Comparison of ENCODE assay signal across 27 mouse cellular contexts in the genomic region with DNA sequence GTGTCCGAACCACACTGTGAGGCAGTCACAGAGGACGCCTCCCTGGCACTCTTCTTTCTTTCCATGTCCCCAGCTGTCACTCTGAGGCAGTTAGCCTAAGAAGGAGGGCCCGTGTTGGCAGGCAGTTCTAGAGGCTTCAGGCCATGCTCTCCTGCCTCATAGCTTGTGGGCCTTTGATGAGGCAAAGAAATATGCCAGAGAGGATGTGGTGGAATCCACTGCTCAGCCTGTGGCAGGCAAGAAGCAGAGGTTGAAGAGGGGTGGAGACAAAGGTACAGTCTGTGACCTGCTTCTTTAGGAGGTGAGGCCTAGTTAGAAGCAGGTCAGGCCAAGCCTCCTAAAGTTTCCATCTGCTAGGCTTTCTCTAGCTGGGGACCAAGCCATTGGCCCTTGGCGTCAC. TPM values are rescaled to one million over a fixed set of nuclear protein-coding genes. Genes with fewer than 3 reads are reported as not detected.
DNase-seq lines count a peak whose midpoint lies in the region; ATAC-seq and TF ChIP-seq lines count a peak whose summit lies in the region.
"Had no signal": no experiment of that assay in that cellular context is flagged by ENCODE, and none has a peak within 500 bp of the region (broad histone marks: within the 10 kb centered on the region; RNA-seq: fewer than 3 reads in every experiment).

No protein-coding gene starts in this region.

- DNase-seq in kidney, adult 2 months: no peak
- DNase-seq in kidney, postnatal 10 days: no peak
- peak; percentile 28 to 34 for DNase-seq in thymus, postnatal 10 days (ENCODE audit: low spot score in 2 of 2)
- DNase-seq in thymus, postnatal 4 days: peak; percentile 48
- DNase-seq in left cerebral cortex, adult 8-10 months (ENCODE audit: low spot score in 2 of 2): no peak
- no peak for DNase-seq in midbrain, embryonic 11.5 days (ENCODE audit: low spot score, missing footprints)
- DNase-seq: adrenal gland, adult 2 months; adrenal gland, postnatal 25 days; B cell, adult 2 months; cerebellum, adult 2 months; cerebellum, postnatal 10 days; gastrocnemius, adult 2 months; gastrocnemius, postnatal 36 days; heart, adult 11 months; heart, postnatal 36 days had no signal

- H3K4me3 ChIP-seq in kidney, adult 2 months (ENCODE audit: insufficient read depth, low read depth, low read length): no peak overlapping the region
- H3K4me3 ChIP-seq in kidney, embryonic 16.5 days (ENCODE audit: low read length): no peak overlapping the region
- H3K4me3 ChIP-seq in midbrain, embryonic 11.5 days (ENCODE audit: low read depth, low read length): no peak overlapping the region
- H3K4me3 ChIP-seq: embryonic facial prominence, embryonic 15.5 days; erythroblast, embryonic 14.5 days; forebrain, embryonic 10.5 days; gastrocnemius, adult 2 months; heart, embryonic 13.5 days; hindbrain, embryonic 15.5 days had no signal

- WGBS in kidney, adult 2 months: 85% methylated on average over 4 of the region's 4 CpGs
- 92% methylated on average over 4 of the region's 4 CpGs for WGBS in kidney, embryonic 16.5 days
- WGBS in midbrain, embryonic 11.5 days: 87% methylated on average over 4 of the region's 4 CpGs

- H3K27me3 ChIP-seq in kidney, adult 2 months (replicated peaks; ENCODE audit: control insufficient read depth, insufficient read depth, low read length): no peaks in the 10 kb centered on the region
- H3K27me3 ChIP-seq in kidney, embryonic 16.5 days (ENCODE audit: insufficient read depth, low read length): no peaks in the 10 kb centered on the region
- no peaks in the 10 kb centered on the region for H3K27me3 ChIP-seq in midbrain, embryonic 11.5 days (ENCODE audit: control insufficient read depth, insufficient read depth, low read length)
- H3K27me3 ChIP-seq: embryonic facial prominence, embryonic 15.5 days; heart, embryonic 13.5 days; hindbrain, embryonic 15.5 days had no signal

- TF ChIP-seq POLR2A in kidney, adult 2 months (IDR thresholded peaks at IDR 0.05; ENCODE audit: low read depth, low read length): no peak

- peaks cover 18% of the 10 kb centered on the region for H3K36me3 ChIP-seq in kidney, adult 2 months (ENCODE audit: control insufficient read depth, insufficient read depth, low read length)
- H3K36me3 ChIP-seq in kidney, embryonic 16.5 days (ENCODE audit: insufficient read depth, low read length): peaks cover 58% of the 10 kb centered on the region
- H3K36me3 ChIP-seq in midbrain, embryonic 11.5 days (ENCODE audit: control insufficient read depth, insufficient read depth, low read length): peaks cover 22% of the 10 kb centered on the region

- peak; percentile 79 for ATAC-seq in inflammation-experienced regulatory T-cells, adult 6 months
- ATAC-seq in kidney, embryonic 16.5 days (ENCODE audit: low FRiP score, low TSS enrichment): no peak
- no peak for ATAC-seq in midbrain, embryonic 11.5 days (ENCODE audit: low FRiP score)
- ATAC-seq: forebrain, embryonic 14.5 days had no signal

- TF ChIP-seq CTCF in kidney, adult 2 months (conservative IDR thresholded peaks at IDR 0.05; ENCODE audit: insufficient read depth, insufficient read length, low read depth, low read length): no peak

- no peak overlapping the region for H3K9ac ChIP-seq in kidney, embryonic 16.5 days (replicated peaks; ENCODE audit: low read length)
- H3K9ac ChIP-seq in midbrain, embryonic 11.5 days (ENCODE audit: low read length): no peak overlapping the region
- H3K9ac ChIP-seq: embryonic facial prominence, embryonic 15.5 days; heart, embryonic 13.5 days; hindbrain, embryonic 15.5 days had no signal

- 0 out of 2 replicates have a peak overlapping the region, but pooled peaks have one; percentile 18 for H3K27ac ChIP-seq in kidney, adult 2 months (ENCODE audit: insufficient read depth, low read depth, low read length)
- H3K27ac ChIP-seq in kidney, embryonic 16.5 days (ENCODE audit: low read length): no peak overlapping the region
- no peak overlapping the region for H3K27ac ChIP-seq in midbrain, embryonic 11.5 days (ENCODE audit: low read depth, low read length)
- H3K27ac ChIP-seq: embryonic facial prominence, embryonic 15.5 days; forebrain, embryonic 10.5 days; gastrocnemius, adult 2 months; heart, embryonic 13.5 days; hindbrain, embryonic 15.5 days had no signal

- peaks cover 19% of the 10 kb centered on the region for H3K4me1 ChIP-seq in kidney, adult 2 months (ENCODE audit: control insufficient read depth, insufficient read depth, low read length)
- H3K4me1 ChIP-seq in kidney, embryonic 16.5 days (ENCODE audit: insufficient read depth, low read length): peaks cover 8% of the 10 kb centered on the region
- no peaks in the 10 kb centered on the region for H3K4me1 ChIP-seq in midbrain, embryonic 11.5 days (ENCODE audit: control insufficient read depth, insufficient read depth, low read length)
- H3K4me1 ChIP-seq: embryonic facial prominence, embryonic 15.5 days; forebrain, embryonic 10.5 days; heart, embryonic 13.5 days had no signal

- no peaks in the 10 kb centered on the region for H3K9me3 ChIP-seq in kidney, embryonic 16.5 days (ENCODE audit: low read length)
- no peaks in the 10 kb centered on the region for H3K9me3 ChIP-seq in midbrain, embryonic 11.5 days (ENCODE audit: control insufficient read depth, low read length)
- H3K9me3 ChIP-seq: embryonic facial prominence, embryonic 15.5 days; forebrain, embryonic 10.5 days; G1E; heart, embryonic 13.5 days; hindbrain, embryonic 15.5 days had no signal

- H3K4me2 ChIP-seq in kidney, embryonic 16.5 days (replicated peaks; ENCODE audit: low read depth, low read length): no peak overlapping the region
- no peak overlapping the region for H3K4me2 ChIP-seq in midbrain, embryonic 11.5 days
- H3K4me2 ChIP-seq: embryonic facial prominence, embryonic 15.5 days; heart, embryonic 13.5 days; hindbrain, embryonic 15.5 days had no signal

RNA-seq across cellular contexts. Expression of gene Mynn, which starts 9.1 kb away (rescaled TPM):
- polyA plus RNA-seq in kidney, adult 2 months (2012; rRNA removed): 9.9 and 11.2 TPM in 2 replicates
- 10 to 100 TPM; 34.9 to 43.8 (median 36.9) TPM for polyA plus RNA-seq in inflammation-experienced regulatory T-cells, adult 6 months (2017; shearing (Covaris generic))
- total RNA-seq in left cerebral cortex, adult 8-10 months (2022): 10 to 100 TPM; 14.5 to 19.6 (median 17.5) TPM
- 41.9 and 42.6 TPM in 2 replicates for polyA plus RNA-seq in kidney, embryonic 16.5 days (2015; fragmentation: Nextera tagmentation; extraction: Ambion mirVana)
- 37.5 and 38.7 TPM in 2 replicates for polyA plus RNA-seq in midbrain, embryonic 11.5 days (2014; fragmentation: Nextera tagmentation; extraction: Ambion mirVana)

RNA-seq across cellular contexts. Expression of gene Actrt3, which starts 11.2 kb away (rescaled TPM):
- polyA plus RNA-seq in kidney, adult 2 months (2012; rRNA removed): 0.07 and 0.16 TPM in 2 replicates
- polyA plus RNA-seq in inflammation-experienced regulatory T-cells, adult 6 months (2017; shearing (Covaris generic)): under 1 TPM; 0.23 to 0.58 (median 0.24) TPM
- 1 to 10 TPM in 2 of 4 experiments, under 1 TPM in 2; 0.95 to 1.9 (median 1.2) TPM for total RNA-seq in left cerebral cortex, adult 8-10 months (2022)
- polyA plus RNA-seq in kidney, embryonic 16.5 days (2015; fragmentation: Nextera tagmentation; extraction: Ambion mirVana): 0.07 TPM in 1 of 2 replicates, not detected in the other
- 0.15 TPM in 2 replicates for polyA plus RNA-seq in midbrain, embryonic 11.5 days (2014; fragmentation: Nextera tagmentation; extraction: Ambion mirVana)
- total RNA-seq: adrenal gland, adult 2 months; adrenal gland, postnatal 25 days; gastrocnemius, adult 2 months; gastrocnemius, postnatal 36 days; heart, postnatal 36 days had no signal
- polyA plus RNA-seq: adrenal gland, adult 2 months; embryonic facial prominence, embryonic 15.5 days; erythroblast, embryonic 14.5 days; G1E; heart, embryonic 13.5 days; heart, postnatal 0 days had no signal

RNA-seq across cellular contexts. Expression of gene Lrriq4, which starts 33.4 kb away (rescaled TPM):
- polyA plus RNA-seq in kidney, adult 2 months (2012; rRNA removed): 0.16 and 0.20 TPM in 2 replicates
- polyA plus RNA-seq in inflammation-experienced regulatory T-cells, adult 6 months (2017; shearing (Covaris generic)): not detected
- not detected for total RNA-seq in left cerebral cortex, adult 8-10 months (2022)
- 0.11 and 0.18 TPM in 2 replicates for polyA plus RNA-seq in kidney, embryonic 16.5 days (2015; fragmentation: Nextera tagmentation; extraction: Ambion mirVana)
- polyA plus RNA-seq in midbrain, embryonic 11.5 days (2014; fragmentation: Nextera tagmentation; extraction: Ambion mirVana): not detected in 2 replicates
- total RNA-seq: adrenal gland, adult 2 months; adrenal gland, postnatal 25 days; gastrocnemius, adult 2 months; gastrocnemius, postnatal 36 days; heart, postnatal 36 days had no signal
- polyA plus RNA-seq: adrenal gland, adult 2 months; cerebellum, adult 2 months; embryonic facial prominence, embryonic 11.5 days; embryonic facial prominence, embryonic 15.5 days; erythroblast, embryonic 14.5 days; forebrain, embryonic 10.5 days; forebrain, embryonic 14.5 days; G1E; heart, embryonic 13.5 days; heart, postnatal 0 days; hindbrain, embryonic 11.5 days; hindbrain, embryonic 15.5 days had no signal

RNA-seq across cellular contexts. Expression of gene Lrrc34, which starts 36.7 kb away (rescaled TPM):
- 0.05 and 0.13 TPM in 2 replicates for polyA plus RNA-seq in kidney, adult 2 months (2012; rRNA removed)
- polyA plus RNA-seq in inflammation-experienced regulatory T-cells, adult 6 months (2017; shearing (Covaris generic)): under 1 TPM in 2 of 3 experiments, not detected in 1; 0.42 to 0.44 TPM
- under 1 TPM in 3 of 4 experiments, not detected in 1; 0.19 to 0.60 (median 0.23) TPM for total RNA-seq in left cerebral cortex, adult 8-10 months (2022)
- polyA plus RNA-seq in kidney, embryonic 16.5 days (2015; fragmentation: Nextera tagmentation; extraction: Ambion mirVana): 2.4 and 2.9 TPM in 2 replicates
- 1.6 and 1.9 TPM in 2 replicates for polyA plus RNA-seq in midbrain, embryonic 11.5 days (2014; fragmentation: Nextera tagmentation; extraction: Ambion mirVana)
- total RNA-seq: adrenal gland, adult 2 months; adrenal gland, postnatal 25 days; G1E; gastrocnemius, adult 2 months; gastrocnemius, postnatal 36 days; heart, postnatal 36 days had no signal
- polyA plus RNA-seq: adrenal gland, adult 2 months; erythroblast, embryonic 14.5 days; G1E had no signal

Comparison
In these comparisons a context has a peak if more than half of its experiments do, and no peak if none do; other contexts are left out.
1. DNase-seq: peak in thymus, postnatal 10 days (2 of 2) and thymus, postnatal 4 days (single experiment); none in kidney, adult 2 months (single experiment), kidney, postnatal 10 days (single experiment), left cerebral cortex, adult 8-10 months (0 of 2) and midbrain, embryonic 11.5 days (single experiment).